Mouse (Mus musculus) lung, postnatal 25 days (tissue): Measurements from ENCODE around the gene Bola1.
"Not testable (repeated sequence)": the region's sequence is repeated elsewhere in the genome, so short reads cannot be mapped to it uniquely, and the experiment has no call there.

Experiments used
- DNase-seq: peaks from one replicate; pipeline ENCODE4 v3.0.0; 2022; ENCODE audit warnings: low spot score

The Bola1 gene

GRCm38 (mm10) chr3:96180727-96181477 is 38.6 kb downstream of the Bola1 start, which contains the start of gene Sv2a:
Gene Sv2a, plus strand, starts transcription at chr3:96181151.
- DNase-seq: no peak

GRCm38 (mm10) chr3:96179531-96179930 is 40.0 kb downstream of the Bola1 start:
- peak; percentile 59 for DNase-seq

GRCm38 (mm10) chr3:96178902-96179301 is 40.6 kb downstream of the Bola1 start:
- DNase-seq: no peak

- DNase-seq: no peak
Measured at GRCm38 (mm10) chr3:96178427-96178826, 41.1 kb downstream of the Bola1 start.

GRCm38 (mm10) chr3:96175251-96175650 is 44.3 kb downstream of the Bola1 start:
- DNase-seq: no peak

GRCm38 (mm10) chr3:96174042-96174441 is 45.5 kb downstream of the Bola1 start:
- DNase-seq: not testable (repeated sequence)

GRCm38 (mm10) chr3:96173185-96173584 is 46.3 kb downstream of the Bola1 start:
- DNase-seq: no peak

GRCm38 (mm10) chr3:96172197-96173178 is 47.0 kb downstream of the Bola1 start, which contains the start of gene Sf3b4:
Gene Sf3b4, plus strand, starts transcription at chr3:96172332.
- peak; percentile 85 for DNase-seq

- DNase-seq: no peak
Measured at GRCm38 (mm10) chr3:96171583-96172196, 47.8 kb downstream of the Bola1 start.

- no peak for DNase-seq
Measured at GRCm38 (mm10) chr3:96170976-96171545, 48.4 kb downstream of the Bola1 start.

GRCm38 (mm10) chr3:96170276-96170675 is 49.2 kb downstream of the Bola1 start:
- DNase-seq: no peak

GRCm38 (mm10) chr3:96168466-96169158 is 50.9 kb downstream of the Bola1 start:
- no peak for DNase-seq

GRCm38 (mm10) chr3:96163040-96163439 is 56.5 kb downstream of the Bola1 start:
- no peak for DNase-seq

GRCm38 (mm10) chr3:96161869-96162840 is 57.4 kb downstream of the Bola1 start, which contains the start of gene Mtmr11:
Gene Mtmr11, plus strand, starts transcription at chr3:96162004.
- DNase-seq: no peak

GRCm38 (mm10) chr3:96160803-96161516 is 58.5 kb downstream of the Bola1 start:
- peak; percentile 66 for DNase-seq

- DNase-seq: peak; percentile 61
Measured at GRCm38 (mm10) chr3:96160222-96160802, 59.2 kb downstream of the Bola1 start.

GRCm38 (mm10) chr3:96159820-96160219 is 59.7 kb downstream of the Bola1 start:
- DNase-seq: no peak

GRCm38 (mm10) chr3:96155501-96155900 is 64.0 kb downstream of the Bola1 start:
- no peak for DNase-seq

- DNase-seq: no peak
Measured at GRCm38 (mm10) chr3:96152611-96153010, 66.9 kb downstream of the Bola1 start.
